Mouse (Mus musculus) adrenal gland, postnatal 14 days (tissue): ENCODE data around the gene Tbx3. TPM values are rescaled to one million over a fixed set of nuclear protein-coding genes. Genes with fewer than 3 reads are reported as not detected.

ENCODE experiments used
- DNase-seq: peaks from one replicate; pipeline ENCODE4 v3.0.0; 2021; ENCODE audit warnings: mixed read lengths
- long read RNA-seq, 2 experiments: library from polyadenylated mRNA; stranded (forward); transcript quantifications; one replicate each; pipeline ENCODE4 v2.0.0; 2021
- total RNA-seq: library from RNA; stranded (reverse); gene quantifications from 2 replicates; pipeline ENCODE4 v1.2.3, GENCODE M21; 2021

Gene Tbx3
- total RNA-seq, result 176 and 177 TPM in 2 replicates
- long read RNA-seq, experiment 1, full-length matches to known transcripts, result 29 of 84 reads
- long read RNA-seq, experiment 1, partial matches to known transcripts, result 50 of 84 reads
- long read RNA-seq, experiment 1, other reads (novel, unspliced or antisense), result 5 of 84 reads
- long read RNA-seq, experiment 2, full-length matches to known transcripts, result 21 of 64 reads
- long read RNA-seq, experiment 2, partial matches to known transcripts, result 18 of 64 reads
- long read RNA-seq, experiment 2, other reads (novel, unspliced or antisense), result 25 of 64 reads

- peak; percentile 97 for DNase-seq
These were observed at the start of gene Tbx3 for GRCm38 (mm10) chr5:119670566-119671108. Gene Tbx3, plus strand, starts transcription at chr5:119670669.

GRCm38 (mm10) chr5:119622076-119622475 lies 48.4 kb upstream of the Tbx3 start:
- peak; percentile 62 for DNase-seq

GRCm38 (mm10) chr5:119624554-119624953 lies 45.9 kb upstream of the Tbx3 start:
- DNase-seq, result peak; percentile 91

- DNase-seq, result peak; percentile 83
These were observed 44.9 kb upstream of the Tbx3 start for GRCm38 (mm10) chr5:119625603-119626002.

- no peak for DNase-seq
These were observed 44.3 kb upstream of the Tbx3 start for GRCm38 (mm10) chr5:119626154-119626553.

GRCm38 (mm10) chr5:119626662-119627061 lies 43.8 kb upstream of the Tbx3 start:
- peak; percentile 76 for DNase-seq

- DNase-seq, result no peak
These were observed 42.4 kb upstream of the Tbx3 start for GRCm38 (mm10) chr5:119628100-119628499.

- no peak for DNase-seq
These were observed 41.6 kb upstream of the Tbx3 start for GRCm38 (mm10) chr5:119628746-119629327.

- DNase-seq, result no peak
These were observed 36.9 kb upstream of the Tbx3 start for GRCm38 (mm10) chr5:119633581-119633980.

GRCm38 (mm10) chr5:119634861-119635260 lies 35.6 kb upstream of the Tbx3 start:
- DNase-seq, result peak; percentile 55

- peak; percentile 54 for DNase-seq
These were observed 32.2 kb upstream of the Tbx3 start for GRCm38 (mm10) chr5:119638300-119638699.

- DNase-seq, result no peak
These were observed 29.4 kb upstream of the Tbx3 start for GRCm38 (mm10) chr5:119641094-119641493.

GRCm38 (mm10) chr5:119641714-119642113 lies 28.8 kb upstream of the Tbx3 start:
- DNase-seq, result peak; percentile 58

- peak; percentile 47 for DNase-seq
These were observed 23.5 kb upstream of the Tbx3 start for GRCm38 (mm10) chr5:119646965-119647364.

GRCm38 (mm10) chr5:119651135-119651965 lies 19.1 kb upstream of the Tbx3 start:
- DNase-seq, result no peak

- DNase-seq, result no peak
These were observed 14.1 kb upstream of the Tbx3 start for GRCm38 (mm10) chr5:119656354-119656753.

GRCm38 (mm10) chr5:119656856-119657255 lies 13.6 kb upstream of the Tbx3 start:
- no peak for DNase-seq

GRCm38 (mm10) chr5:119657362-119657761 lies 13.1 kb upstream of the Tbx3 start:
- DNase-seq, result no peak

- DNase-seq, result no peak
These were observed 12.7 kb upstream of the Tbx3 start for GRCm38 (mm10) chr5:119657804-119658203.

- DNase-seq, result no peak
These were observed 12.1 kb upstream of the Tbx3 start for GRCm38 (mm10) chr5:119658396-119658795.

- no peak for DNase-seq
These were observed 11.4 kb upstream of the Tbx3 start for GRCm38 (mm10) chr5:119659041-119659440.

GRCm38 (mm10) chr5:119660526-119661410 lies 9.7 kb upstream of the Tbx3 start:
- peak; percentile 20 for DNase-seq
